Mouse (Mus musculus): ENCODE measurements around the gene Maml2. TPM values are rescaled to one million over a fixed set of nuclear protein-coding genes. Genes with fewer than 3 reads are reported as not detected.

Gene Maml2
- polyA plus RNA-seq (2015; fragmentation: Nextera tagmentation; extraction: Ambion mirVana), result 5.3 and 5.9 TPM in 2 replicates

DNA sequence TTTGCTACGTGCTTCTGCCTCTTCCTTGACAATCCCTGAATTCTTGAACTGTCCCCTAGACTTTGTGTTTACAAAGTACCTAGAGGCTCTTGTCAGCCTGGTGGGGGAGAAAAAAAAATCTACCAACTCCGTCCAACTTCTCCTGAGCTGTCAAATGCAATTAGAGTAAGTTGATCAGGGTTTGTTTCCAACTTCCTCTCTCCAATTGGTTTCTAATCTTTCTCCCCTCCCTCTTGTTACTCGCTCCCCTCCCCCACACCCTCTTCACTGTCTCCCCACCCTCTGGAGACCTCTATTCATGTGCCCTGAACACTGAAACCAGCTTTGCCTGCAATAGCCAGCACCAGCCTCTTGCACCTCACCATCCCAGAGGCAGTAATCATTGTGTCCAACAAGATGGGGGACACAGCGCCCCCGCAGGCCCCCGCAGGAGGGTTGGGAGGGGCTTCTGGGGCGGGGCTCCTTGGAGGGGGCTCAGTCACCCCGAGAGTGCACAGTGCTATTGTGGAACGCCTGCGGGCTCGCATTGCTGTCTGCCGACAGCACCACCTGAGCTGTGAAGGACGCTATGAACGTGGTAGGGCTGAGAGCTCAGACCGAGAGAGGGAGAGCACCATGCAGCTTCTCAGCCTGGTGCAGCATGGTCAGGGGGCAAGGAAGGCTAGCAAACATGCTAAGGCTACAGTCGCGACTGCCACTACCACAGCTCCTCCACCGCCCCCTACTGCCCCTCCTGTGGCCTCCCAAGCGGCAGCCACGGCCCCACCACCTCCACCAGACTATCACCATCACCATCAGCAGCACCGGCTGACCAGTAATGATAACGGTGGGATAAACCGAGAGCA is at the start of gene Maml2:
Gene Maml2 (plus strand): TSS at position 290 of the 845 bp plus-strand sequence.

DNA sequence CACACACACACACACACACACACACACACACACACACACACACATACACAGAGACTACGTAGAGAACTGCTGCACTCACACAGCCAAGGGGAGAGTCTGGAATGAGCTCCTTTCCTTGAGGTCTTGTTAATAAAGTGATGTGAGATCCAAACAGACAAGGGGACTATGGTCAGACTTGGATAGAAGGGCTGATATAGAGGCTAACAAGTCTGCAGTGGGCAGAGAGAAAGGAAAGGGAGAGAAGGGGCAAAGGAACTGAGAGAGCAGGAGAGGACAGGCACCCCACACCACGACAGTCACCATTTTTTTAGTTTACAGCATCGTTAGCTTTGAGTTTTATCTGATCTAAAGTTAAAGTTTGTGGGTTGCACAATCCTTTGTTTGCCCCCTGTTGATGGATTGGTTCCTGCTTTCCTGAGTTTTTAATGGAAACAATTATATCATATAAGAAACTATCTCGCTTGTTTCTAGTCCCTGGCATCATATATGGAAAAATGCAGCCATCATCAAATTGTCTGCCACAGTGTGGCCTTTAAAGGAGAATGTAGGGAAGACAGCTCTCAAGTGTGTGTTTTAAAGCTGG is 149.0 kb downstream of the Maml2 start, which contains the start of gene Gm17571:
Gene Gm17571 (minus strand): TSS at position 51 of the 583 bp plus-strand sequence.

GRCm38 (mm10) chr9:13748404-13748797 is 450.6 kb downstream of the Maml2 start, which contains the start of gene Mtmr2:
Gene Mtmr2 (plus strand): TSS chr9:13748410.

Small RNA genes lying within 50 kb of the gene (microRNA-seq; reads per million reads assigned to microRNA genes)
- not detected for gene Gm22643 (ENCODE audit: borderline replicate concordance, insufficient number of aligned reads)

Other genes starting within 250 kb of the Maml2 start
- gene Jrkl, start 52.1 kb upstream of the Maml2 start, polyA plus RNA-seq (2015; fragmentation: Nextera tagmentation; extraction: Ambion mirVana), result 6.2 and 7.2 TPM in 2 replicates
- 5.5 and 7.3 TPM in 2 replicates for gene Ccdc82, start 51.0 kb upstream of the Maml2 start, polyA plus RNA-seq (2015; fragmentation: Nextera tagmentation; extraction: Ambion mirVana)
- not detected in 2 replicates for gene Gm17571, start 148.8 kb downstream of the Maml2 start, polyA plus RNA-seq (2015; fragmentation: Nextera tagmentation; extraction: Ambion mirVana)

Data from adrenal gland, postnatal 0 days (tissue).